Mouse (Mus musculus) testis, postnatal 14 days (tissue): Measurements from ENCODE around the gene Acvr1c.

ENCODE experiments used
- DNase-seq: peaks from one replicate; pipeline ENCODE4 v3.0.0; 2021; ENCODE audit warnings: low spot score

Acvr1c gene

DNA sequence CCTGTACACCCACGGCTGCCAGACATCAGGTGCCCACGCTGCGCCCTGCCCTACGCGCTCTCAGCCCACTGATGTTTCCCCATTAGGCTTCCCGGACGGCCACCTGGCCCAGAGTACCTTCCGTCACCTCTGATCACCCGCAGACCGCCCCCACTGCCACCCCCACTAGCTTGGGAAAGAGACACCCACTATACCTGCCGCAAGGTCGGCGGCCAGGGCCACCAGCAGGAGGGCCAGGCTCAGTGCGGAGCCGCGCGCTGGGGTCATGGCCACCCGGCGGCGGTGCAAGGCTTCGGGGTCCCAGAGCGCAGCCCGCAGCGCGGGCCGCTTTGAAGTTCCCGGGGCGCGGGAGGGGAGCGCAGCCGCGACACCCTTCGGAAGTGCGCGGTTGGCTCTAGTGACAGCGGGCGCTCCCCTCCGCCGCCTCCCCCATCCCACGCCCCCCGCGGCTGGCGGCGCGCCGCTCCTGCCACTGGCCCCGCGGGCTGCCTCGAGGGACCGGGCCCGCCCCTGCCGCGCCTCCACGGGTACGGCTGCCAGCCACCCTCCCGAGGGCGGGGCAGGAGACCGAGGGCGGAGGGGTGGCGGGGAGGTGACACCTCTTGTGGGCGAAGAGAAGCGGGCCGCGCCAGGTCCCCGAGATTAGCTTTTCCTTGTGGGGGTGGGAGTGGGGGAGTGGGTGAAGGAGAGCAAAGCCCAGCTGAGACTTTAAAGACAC, at the start of gene Acvr1c:
Acvr1c (minus strand) TSS at position 482 of the 718 bp plus-strand sequence.
- no peak for DNase-seq

DNA sequence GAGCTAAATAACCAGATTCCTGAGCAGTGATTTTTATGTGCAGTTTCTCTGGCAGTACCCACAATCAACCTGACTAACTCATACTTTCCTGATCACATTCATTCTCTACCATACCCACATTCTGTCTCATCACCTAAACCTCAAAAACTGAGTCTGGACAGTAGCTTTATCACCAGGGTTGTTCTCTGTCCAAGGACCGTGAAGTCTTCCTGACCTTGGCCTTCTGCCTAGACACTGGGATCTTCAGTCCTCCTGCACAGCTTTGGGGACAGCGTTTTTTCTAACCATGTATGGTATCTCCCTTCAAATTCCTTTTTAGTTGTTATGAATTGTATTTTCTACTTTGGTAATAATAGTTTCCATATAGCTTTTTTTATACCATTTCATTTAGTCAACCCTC, 45.8 kb upstream of the Acvr1c start:
- no peak for DNase-seq

DNA sequence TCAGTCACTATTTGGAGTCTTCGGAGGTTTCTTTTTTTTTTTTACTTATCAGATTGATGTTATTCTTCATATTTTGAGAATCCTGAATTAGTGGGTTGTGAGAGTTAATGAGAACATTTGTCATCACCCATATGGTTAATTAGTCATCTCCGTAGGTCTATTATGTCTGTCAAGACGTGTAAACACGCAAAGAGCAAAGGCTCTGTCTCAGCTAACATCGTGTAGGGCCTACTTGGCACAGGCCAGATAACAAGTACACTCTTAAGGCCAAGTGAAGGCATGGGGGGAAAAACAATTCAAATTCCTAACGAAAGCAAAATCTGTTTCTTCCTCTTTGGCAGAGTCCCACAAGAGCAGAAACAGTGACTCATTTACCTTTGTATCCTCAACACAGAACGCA, 30.9 kb upstream of the Acvr1c start:
- no peak for DNase-seq

DNA sequence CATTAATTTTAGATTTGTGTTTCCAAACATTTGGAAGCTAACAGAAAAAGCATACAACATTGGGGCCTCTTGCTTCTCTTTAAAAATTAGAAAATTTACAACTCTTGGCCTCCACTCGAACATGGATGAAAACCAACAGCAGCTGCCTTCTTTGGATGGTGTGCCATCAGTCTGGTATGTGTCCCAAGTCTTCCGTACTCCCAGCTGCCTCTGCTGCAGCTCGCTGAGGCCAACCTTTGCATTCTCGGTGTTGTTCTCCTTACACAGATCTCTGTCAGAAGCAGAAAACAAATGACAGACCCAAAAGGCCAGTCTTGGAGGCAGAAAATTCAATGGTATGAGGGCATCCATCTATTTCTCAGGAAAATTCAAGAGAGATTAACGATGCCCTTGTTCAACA, 22.3 kb upstream of the Acvr1c start:
- DNase-seq: no peak

DNA sequence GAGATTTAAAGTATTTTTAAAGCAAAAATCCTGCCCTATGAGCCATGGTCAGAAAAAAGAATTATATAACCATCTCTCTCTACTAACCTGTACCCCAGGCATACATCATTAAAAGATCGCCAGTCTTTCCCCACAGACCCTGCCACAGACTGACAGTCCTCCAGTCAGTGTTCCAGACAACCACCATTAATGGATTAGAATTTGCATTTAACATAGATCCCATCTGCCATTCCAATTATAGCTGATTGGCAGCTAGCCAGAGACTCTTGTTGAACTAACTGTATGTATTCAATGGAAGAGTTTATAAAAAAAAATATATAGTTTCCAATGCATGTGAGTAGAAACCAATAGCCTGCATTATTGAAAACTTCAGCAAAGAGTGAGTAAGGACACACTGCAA, 21.8 kb upstream of the Acvr1c start:
- DNase-seq: no peak

DNA sequence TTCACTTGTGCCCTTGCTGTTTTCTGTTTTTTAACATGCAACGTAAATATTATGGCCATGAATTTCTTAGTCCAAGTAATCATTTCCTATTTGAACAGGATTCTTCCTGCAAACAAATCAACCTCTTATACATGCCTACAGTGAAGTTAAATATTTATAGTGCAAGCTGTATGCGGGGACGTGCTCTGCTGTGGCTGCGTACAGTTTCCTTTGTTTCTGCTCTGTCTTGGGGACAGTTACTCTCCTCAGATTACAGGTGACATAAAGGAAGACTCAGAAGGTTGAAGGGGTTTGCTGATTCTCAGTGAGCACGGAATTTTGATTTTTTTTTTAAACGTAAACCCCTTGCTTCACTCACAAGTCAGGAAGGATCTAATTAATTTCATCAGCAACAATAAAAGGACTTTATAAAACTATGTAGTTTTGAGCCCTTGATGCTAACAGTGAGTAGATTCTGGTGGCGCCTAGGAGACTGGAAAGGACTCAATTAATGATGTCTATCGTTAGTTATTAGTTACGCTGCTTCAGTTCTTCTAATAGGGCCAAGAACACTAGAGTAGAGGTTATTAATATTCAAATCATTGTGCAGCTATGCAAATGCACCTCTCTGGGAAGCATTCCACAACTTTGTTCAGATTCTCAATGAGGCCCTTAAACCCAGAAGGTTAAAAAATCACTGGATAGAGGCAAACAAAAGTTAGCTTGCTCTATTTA, 19.9 kb upstream of the Acvr1c start:
- no peak for DNase-seq

DNA sequence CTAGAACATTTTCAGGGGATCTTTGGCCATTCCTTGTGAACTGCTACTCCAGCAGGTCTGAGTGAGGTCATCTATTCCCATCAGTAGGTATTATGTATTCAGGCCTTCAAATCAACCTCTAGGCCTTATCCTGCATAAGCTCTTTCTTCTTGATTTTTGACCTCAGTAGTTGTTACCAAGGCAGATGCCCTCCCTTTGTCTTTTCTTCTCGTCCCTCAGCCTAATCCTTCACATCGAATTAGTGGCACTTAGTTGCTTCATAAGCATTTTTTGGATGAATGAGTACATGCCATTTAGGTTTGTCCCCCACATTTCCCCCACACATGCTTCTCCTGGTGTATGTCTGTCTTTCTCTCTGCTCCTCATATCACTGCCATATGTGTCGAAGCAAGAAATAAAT, 8.5 kb upstream of the Acvr1c start:
- no peak for DNase-seq

DNA sequence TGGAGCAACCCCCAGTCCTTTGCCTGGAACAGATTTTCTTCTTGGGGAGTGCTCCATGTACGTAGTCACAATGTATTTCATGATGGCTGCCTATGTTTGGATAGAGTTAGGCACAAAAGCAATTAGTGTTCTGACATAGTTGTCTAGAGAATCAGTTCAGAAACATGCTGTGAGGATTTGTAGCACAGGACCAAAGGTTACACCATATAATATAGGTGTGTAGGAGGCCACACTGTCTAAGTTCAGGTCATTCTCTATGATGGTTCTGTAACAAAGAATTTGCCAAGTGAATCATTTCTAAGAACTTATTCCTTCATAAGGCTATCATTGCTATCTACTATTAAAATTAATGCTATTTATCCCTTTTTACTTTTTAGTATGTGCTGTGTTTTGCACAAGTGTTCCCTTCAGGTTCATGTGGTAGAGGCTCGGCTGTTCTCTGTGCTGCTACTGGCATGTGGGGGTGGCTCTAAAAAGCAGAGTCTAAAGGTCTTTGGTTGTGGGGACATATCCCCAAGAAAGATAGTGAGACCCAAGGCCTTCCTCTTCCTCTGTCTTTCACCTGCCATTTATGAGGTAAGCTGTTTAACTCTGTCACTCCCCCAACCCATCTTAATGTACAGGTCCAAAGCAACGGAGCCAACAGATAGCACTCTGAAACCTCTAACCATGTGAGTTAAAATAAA, 3.8 kb upstream of the Acvr1c start:
- no peak for DNase-seq

DNA sequence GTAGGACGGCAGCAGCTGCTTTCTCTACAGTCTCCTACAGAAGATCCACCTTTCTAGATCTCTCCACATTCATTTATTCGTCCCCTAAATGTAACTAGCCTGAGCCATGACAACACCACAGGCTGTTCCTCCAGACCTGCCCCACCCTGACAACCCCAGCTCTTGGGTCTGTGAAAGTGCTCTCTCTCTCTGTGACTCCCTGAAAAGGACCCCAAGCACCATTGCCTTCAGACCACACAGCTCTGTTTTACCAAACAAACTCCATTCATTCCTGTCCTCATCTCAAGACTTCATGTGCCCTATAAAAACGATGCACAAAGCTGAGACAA, 401 bp upstream of the Acvr1c start:
- DNase-seq: no peak

DNA sequence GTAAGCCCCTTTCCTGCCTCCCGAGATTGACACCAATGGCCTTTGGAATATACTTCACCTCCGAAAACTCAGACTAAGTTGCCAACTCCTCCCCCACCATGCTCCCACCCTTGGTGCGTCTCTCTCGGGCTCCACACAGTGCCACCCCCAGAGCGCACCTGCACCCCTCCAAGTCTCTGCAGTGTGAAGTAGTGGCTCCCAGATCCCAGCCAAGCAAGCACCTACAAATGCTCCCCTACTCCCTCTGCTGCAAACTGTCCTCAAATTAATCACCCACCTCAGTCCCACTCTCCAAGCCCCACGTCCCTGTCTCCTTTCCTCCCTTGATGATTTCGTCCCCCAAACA, 654 bp downstream of the Acvr1c start:
- no peak for DNase-seq

DNA sequence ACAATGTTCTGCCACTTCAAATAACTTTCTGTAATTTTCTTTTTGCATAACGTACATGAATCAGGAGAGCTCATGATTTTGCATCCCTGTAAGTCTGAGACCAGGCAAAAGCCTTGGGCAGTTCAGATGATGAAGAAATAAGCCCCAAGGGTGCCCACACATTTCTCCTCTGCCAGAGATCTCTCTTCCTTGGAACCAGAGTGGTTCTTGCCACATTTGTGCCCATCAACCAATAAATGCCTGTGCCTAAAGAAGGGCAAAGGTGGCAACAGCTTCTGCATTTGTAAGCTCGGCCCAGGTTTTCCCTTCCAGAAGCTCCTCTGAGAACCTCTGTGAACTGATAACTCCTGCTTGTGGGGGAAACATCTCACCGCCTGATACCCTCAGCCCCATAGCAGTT, 3.3 kb downstream of the Acvr1c start:
- DNase-seq: no peak

DNA sequence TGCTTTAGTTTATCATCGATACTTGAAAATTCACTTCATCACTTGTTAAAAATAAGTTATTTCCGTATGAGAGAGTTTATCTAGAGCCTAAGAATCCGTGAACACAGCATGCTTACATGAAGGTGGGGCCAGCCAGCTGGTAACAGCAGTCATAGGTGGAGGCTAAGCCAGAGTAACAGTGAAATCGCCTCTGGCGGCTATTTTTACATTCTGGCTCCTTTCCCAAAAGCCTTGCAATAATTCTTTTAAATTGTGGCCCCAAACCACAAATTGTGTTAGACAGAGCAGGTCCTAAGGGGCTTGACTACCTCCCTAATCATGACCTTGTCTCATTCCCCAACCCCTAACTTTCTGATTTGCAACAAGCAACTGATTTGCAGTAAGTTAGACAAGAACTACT, 4.8 kb downstream of the Acvr1c start:
- no peak for DNase-seq

DNA sequence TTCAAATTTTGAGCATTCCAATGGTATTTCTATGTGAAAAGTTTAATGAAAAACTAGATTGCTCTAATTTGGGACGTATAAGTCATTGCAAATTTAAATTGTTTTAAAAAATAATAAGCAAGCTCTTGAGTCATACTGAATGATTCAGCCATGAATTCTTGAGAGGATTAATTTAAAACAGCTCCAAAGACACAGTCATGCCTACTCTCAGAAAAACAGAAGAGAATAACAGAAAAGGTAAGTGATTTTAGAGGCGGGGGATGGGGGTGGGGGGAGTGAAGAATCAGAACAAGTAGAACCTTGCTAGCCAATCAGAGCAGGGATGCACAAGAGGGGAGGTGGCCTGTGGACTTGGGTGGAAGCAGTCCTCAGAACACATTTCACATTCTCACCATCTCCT, 7.0 kb downstream of the Acvr1c start:
- no peak for DNase-seq

DNA sequence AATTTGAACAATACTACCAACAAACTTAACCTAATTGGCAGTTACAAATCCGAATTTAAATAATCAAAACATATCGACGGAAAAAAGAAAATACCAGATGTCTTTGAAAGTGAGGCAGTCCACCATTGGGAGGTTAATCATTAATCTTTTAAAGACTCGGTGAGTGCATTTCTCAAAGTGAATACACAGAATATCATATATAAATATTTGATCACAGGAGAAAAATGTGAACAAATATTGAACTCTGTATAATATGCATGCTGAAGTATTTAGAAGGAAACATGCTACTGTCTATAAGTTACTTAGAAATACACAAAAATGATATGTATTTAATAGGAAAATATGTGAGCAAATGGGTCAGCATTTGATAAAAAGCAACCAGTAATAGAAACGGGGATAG, 21.0 kb downstream of the Acvr1c start:
- no peak for DNase-seq

DNA sequence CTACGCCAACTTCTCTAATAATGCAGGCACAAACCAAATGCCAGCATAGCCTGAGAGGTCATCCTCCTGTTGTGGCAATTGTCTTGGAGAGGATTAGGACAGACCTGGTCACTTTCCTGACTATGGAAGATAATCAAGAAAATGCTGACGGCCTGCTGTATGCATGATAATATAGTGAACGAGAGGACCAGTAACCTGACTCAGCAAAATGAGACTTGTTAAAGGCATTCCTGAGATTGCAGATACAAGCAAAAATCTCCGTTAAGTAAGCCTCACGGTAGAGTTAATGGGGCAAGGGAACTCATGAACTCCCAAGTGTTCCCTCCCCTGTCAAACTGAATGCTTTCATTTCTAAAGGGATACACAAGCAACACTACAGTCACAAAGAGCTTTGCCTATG, 28.1 kb downstream of the Acvr1c start:
- no peak for DNase-seq

DNA sequence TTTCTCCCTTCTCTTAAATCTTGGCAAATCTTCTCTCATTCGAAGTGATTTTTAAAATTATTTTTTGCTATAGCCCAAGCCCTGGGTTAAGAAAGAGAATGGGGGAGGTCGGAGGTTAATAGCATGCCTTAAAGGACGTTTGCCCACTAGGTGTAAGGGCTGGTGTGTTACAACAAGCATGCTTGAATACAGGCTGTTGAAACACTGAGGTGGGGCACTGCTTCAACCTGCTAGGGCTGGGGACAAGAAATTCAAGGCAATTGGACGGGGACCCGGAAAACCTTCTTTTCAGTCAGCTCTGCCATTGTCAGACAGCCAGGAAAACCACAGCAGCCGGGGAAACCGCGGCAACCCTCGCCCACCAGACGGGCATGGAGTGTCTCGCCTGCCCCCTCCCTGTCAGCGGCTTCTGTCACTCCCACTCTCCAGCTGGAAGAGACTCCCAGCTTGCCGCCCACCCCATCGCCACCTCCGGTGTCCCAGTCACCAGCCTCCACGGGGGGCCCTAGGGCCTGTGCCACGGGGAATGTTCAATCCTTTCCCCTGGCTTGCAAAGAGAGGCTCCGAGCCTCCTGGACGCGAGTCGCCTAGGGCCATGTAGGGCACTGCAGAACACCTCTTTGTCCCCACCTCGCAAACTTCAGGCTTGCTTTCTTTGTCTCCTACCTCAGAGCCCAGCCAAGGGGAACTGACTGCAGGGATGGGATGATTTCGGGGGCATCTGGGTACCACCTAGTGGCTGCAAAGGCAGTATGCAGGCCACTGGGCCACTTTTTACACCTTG, 33.4 kb downstream of the Acvr1c start:
- no peak for DNase-seq

DNA sequence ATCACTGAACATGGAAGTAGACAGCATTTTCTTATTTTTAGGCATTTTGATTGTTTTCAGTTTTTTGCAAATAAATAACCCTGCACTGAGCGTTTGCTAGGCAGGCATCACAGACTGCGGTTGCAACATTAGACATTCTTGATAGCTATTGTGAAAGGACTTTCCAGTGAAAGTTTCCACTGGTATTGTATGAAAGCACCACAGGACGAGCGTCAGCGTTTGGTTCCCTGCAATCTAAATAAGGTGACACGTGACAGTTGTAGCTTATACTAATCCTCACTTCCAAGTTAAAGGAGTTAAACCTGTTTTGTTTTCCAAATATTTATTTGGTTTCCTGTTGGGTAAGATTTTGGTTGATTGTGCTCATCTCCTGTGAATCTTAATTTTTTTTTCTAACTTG, 34.4 kb downstream of the Acvr1c start:
- no peak for DNase-seq

DNA sequence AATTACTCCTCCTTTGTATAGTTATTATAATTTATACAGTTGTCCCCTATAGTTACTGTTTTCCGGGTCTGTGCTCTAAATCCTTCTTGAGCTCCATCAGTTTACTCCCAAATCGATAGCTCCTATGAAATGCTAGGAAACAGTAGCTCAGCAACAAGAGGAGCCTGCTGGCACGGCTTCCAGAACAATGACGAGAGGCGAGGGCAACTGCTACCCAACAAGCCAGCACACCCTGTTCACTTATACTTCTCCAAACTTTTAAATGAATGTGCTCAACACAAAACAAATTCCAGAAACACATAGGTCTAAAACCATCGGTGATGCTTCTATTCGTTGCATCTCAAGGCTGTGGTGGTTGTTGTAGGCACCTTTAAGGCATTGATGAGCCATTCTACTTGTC, 41.5 kb downstream of the Acvr1c start:
- no peak for DNase-seq

DNA sequence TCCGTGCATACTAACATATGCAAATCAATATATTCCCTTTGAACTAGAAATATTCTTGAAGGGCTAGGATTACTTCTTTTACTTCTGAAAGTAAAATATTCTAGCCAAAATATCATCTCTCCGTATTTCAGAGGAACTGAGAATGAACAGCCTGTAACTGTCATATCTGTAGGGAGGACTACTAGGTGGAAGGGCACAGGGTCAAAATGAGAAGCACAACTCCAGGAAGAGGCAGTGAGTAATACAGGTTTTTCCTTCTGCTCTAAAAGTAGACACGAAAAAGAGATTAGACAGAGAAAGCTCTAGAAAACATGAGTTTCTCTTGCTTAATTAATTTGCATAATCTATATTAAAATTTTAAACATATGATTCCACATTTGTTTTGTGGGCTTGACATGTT, 48.0 kb downstream of the Acvr1c start:
- no peak for DNase-seq

DNA sequence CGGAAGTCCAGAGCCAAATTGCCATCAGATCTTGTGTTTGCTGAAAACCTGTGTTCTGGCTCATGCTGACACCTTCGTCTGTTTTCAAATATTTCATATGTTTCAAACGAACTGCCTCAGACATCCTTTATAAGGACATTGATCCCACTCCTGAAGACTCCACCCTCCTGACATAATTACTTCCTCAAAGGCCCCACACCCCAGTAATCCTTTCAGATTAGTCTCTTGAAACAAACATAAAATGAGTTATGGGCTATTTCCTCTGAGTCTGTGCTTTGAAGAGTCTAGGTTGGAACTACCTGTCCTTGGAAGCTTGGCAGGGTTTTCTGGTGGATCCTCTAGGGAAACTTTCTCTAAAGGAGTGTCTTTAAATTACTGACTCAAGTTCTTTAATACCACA, 53.2 kb downstream of the Acvr1c start:
- no peak for DNase-seq

DNA sequence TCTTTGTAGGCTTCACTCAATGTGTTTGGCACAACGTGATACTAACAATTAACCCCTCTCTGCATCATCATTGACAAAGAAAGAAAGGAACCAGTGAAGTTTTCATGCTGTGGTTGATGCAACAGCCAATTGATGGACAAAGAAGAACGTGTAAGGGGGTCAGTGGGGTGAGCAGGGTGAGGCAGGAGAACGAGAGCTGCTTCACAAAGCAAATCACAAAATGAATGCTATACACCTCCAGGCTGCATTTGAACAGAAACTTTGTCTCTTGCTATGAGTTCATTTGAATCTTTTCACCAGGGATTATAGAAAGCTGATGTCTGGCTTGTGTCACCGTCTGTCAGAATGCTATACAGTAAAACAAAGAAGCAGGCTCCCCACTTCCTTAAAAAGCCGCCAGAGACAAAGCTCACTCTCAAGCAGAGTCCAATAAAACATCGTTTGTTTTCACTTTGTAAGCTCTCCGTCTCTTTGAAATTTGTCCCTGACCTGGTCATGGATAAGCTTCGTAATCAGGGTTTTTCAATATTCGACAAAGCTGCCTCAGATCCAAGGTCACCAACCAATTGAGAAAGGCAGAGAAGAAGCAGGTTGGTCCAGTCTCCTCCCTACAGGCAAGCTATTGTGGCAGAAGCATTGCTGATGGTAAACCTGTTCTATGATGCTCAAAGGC, 67.8 kb downstream of the Acvr1c start:
- no peak for DNase-seq

DNA sequence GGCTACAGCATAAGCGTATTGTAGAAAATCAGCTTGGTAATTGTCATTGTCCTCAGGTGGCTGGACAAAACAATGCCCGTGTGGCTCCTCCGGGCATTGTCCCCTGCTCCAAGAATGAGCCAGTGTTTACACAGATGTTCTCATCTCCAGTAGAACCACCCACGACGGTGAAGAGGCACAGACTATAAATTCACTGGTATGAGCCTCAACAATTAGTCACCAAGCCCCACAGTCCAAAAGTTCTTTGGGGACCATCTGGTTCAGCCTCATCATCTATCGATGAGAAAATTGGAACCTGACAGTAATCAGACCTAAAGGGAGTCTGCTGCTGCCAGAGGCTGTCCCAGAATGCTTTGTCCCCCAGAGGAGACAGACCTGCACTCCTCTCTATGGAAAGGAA, 68.4 kb downstream of the Acvr1c start:
- DNase-seq: no peak
